Mouse (Mus musculus) ES-E14 (cell line): Measurements from ENCODE around the gene Gnl1. TPM values are rescaled to one million over a fixed set of nuclear protein-coding genes. Genes with fewer than 3 reads are reported as not detected.

ENCODE experiments used
- DNase-seq: peaks from one replicate; pipeline ENCODE4 v3.0.0-alpha.2; 2013; ENCODE audit warnings: low read depth, low spot score
- H3K27ac ChIP-seq: 2 replicates; pipeline ENCODE4 v1.5.1; 2012; ENCODE audit warnings: low read depth, mild to moderate bottlenecking, low read length, moderate library complexity, mixed read lengths; ENCODE audit not compliant: poor library complexity, insufficient read depth, severe bottlenecking
- H3K36me3 ChIP-seq: 2 replicates; pipeline ENCODE4 v1.6.1; 2012; ENCODE audit warnings: mild to moderate bottlenecking, low read length, moderate library complexity, mixed read lengths; ENCODE audit not compliant: control insufficient read depth, poor library complexity, insufficient read depth, severe bottlenecking
- H3K4me1 ChIP-seq, 2 experiments: fragments of 150-350 bp in 1 of 2; sonication (generic) in 1 of 2; 2 replicates each; pipeline ENCODE4 v1.6.1; 2012; ENCODE audit warnings: low read length in 2 of 2, mild to moderate bottlenecking in 1 of 2, mixed read lengths in 1 of 2; ENCODE audit not compliant: control insufficient read depth in 2 of 2, insufficient read depth in 2 of 2, poor library complexity in 1 of 2
- H3K4me3 ChIP-seq, 2 experiments: fragments of 150-350 bp in 1 of 2; sonication (generic) in 1 of 2; 2 replicates each; pipeline ENCODE4 v1.5.1; 2012; ENCODE audit warnings: low read length in 2 of 2, low read depth in 1 of 2, mild to moderate bottlenecking in 1 of 2, mixed read lengths in 1 of 2; ENCODE audit not compliant: insufficient read depth in 1 of 2, poor library complexity in 1 of 2, severe bottlenecking in 1 of 2
- H3K9ac ChIP-seq: 2 replicates; pipeline ENCODE4 v1.6.1; 2012; ENCODE audit warnings: low read depth, mild to moderate bottlenecking, low read length, mixed read lengths; ENCODE audit not compliant: poor library complexity, insufficient read depth, severe bottlenecking
- H3K9me3 ChIP-seq: fragments of 150-350 bp; sonication (generic); 2 replicates; pipeline ENCODE4 v1.6.1; 2012; ENCODE audit warnings: low read depth, mild to moderate bottlenecking, low read length; ENCODE audit not compliant: control insufficient read depth, insufficient read depth
- CHD2 ChIP-seq: IDR thresholded peaks from 2 replicates; pipeline ENCODE4 v1.6.1; 2014; ENCODE audit warnings: mild to moderate bottlenecking, low read depth, low read length, inconsistent platforms
- HCFC1 ChIP-seq: IDR thresholded peaks from 2 replicates; pipeline ENCODE4 v1.6.1; 2012; ENCODE audit warnings: low read length, inconsistent platforms, borderline replicate concordance; ENCODE audit not compliant: insufficient read depth
- MAFK ChIP-seq: IDR thresholded peaks from 2 replicates; pipeline ENCODE4 v1.6.1; 2014; ENCODE audit warnings: mild to moderate bottlenecking, low read depth, low read length, inconsistent platforms; ENCODE audit not compliant: insufficient read depth
- ZC3H11A ChIP-seq: IDR thresholded peaks from 2 replicates; pipeline ENCODE4 v1.6.1; 2012; ENCODE audit warnings: low read depth, mild to moderate bottlenecking, inconsistent platforms, low read length, borderline replicate concordance
- ZNF384 ChIP-seq: IDR thresholded peaks from 2 replicates; pipeline ENCODE4 v1.6.1; 2012; ENCODE audit warnings: low read depth, low read length, inconsistent platforms
- in situ Hi-C, 2 experiments: fragments of 600-800 bp; cut with MboI; formaldehyde crosslinking; loops; one replicate each; pipeline ENCODE4 v1.15.1; 2025; ENCODE audit warnings: low sequenced_read_pairs in 2 of 2, inconsistent platforms in 1 of 2; ENCODE audit not compliant: unreplicated experiment in 2 of 2
- total RNA-seq: library from RNA; depleted of rRNA; stranded (reverse); fragments of 300-350 nt; gene quantifications from 2 replicates; pipeline ENCODE4 v1.2.3, GENCODE M21; 2012

Gene Gnl1
- total RNA-seq, 1 experiment, result 51.6 TPM

DNA sequence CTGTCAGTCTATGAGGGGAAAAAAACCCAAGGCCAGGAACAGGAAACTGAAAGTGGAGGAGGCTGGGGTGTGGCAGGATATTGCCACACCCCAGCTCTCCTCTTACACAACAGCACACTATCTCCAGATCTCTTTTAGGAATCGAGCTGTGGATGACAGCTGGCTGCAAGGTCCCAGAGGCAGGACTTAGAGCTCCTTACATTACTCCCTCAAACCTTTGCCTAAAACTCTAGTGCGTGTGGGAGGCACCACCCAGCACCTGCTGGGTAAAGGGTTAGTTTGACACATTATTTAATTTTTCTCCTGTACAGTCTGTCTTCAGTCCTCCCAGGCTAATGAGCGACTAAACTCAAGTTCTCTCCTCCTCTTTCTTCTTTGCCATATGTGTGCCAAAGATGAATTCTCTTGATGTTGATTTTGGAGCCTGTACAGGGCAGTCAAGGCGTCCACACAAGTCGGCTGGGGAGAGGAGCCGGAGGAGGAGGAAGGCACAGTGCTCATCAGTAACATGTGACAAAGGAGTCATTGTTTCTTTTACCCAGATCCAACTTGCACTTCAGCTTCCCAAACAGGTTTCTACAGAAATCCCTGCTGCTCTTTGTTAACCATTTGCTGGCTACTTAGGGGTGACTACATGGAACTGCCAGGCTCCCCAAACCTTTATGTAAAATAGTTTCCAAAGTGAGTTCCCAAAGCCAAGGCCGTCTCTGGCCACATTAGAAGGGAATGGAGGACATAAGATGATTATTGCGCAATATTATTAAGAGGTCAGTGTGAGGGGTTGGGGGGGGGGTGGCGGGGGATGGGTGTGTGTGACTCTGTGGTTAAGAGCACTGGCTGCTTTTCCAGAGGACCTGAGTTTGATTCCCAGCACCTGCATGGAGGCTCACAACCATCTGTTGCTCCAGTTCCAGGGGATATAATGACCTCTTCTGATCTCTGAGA is 44.3 kb downstream of the Gnl1 start:
- TF ChIP-seq HCFC1 (no peak), ZC3H11A (no peak), ZNF384 (no peak), MAFK (no peak), CHD2 (no peak)
- peaks cover 0 to 19% of the 10 kb centered on the region in 2 experiments; a peak in 2 of 4 replicates for H3K4me1 ChIP-seq
- no peak overlapping the region for H3K9ac ChIP-seq
- no peak overlapping the region for H3K4me3 ChIP-seq
- H3K36me3 ChIP-seq, result peaks cover 10% of the 10 kb centered on the region; the same call in 1 of the 2 replicates
- in situ Hi-C loops, result no loop called here
- DNase-seq, result no peak
- no peaks in the 10 kb centered on the region for H3K9me3 ChIP-seq
- no peak overlapping the region; the same call in 1 of the 2 replicates for H3K27ac ChIP-seq

DNA sequence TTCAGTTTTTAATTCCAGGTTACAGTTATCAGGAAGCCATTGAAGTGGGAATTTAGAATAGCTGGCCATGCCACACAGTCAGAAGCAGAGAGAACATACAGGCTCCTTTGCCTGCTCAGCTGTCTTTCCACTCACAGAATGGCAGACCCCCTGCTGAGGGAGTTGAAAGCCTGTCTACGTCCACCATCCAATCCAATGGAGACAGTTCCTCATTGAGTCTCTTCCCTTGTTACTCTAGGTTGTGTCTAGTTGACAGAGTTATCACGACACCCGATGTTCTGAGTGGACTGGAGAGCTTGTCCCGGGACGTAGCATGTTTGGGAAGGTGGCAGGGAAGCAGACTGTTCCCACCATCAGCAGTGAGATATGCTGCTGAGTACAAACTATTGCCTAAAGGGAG is 45.5 kb downstream of the Gnl1 start:
- Histone ChIP-seq H3K27ac (no peak overlapping the region), H3K4me1 (peaks cover 0 to 20% of the 10 kb centered on the region in 2 experiments; a peak in 2 of 4 replicates), H3K36me3 (peaks cover 10% of the 10 kb centered on the region; the same call in 1 of the 2 replicates), H3K4me3 (no peak overlapping the region), H3K9ac (no peak overlapping the region), H3K9me3 (no peaks in the 10 kb centered on the region)
- in situ Hi-C loops, result no loop called here
- TF ChIP-seq ZNF384, result no peak
- no peak for TF ChIP-seq ZC3H11A
- no peak for TF ChIP-seq HCFC1
- DNase-seq, result no peak

DNA sequence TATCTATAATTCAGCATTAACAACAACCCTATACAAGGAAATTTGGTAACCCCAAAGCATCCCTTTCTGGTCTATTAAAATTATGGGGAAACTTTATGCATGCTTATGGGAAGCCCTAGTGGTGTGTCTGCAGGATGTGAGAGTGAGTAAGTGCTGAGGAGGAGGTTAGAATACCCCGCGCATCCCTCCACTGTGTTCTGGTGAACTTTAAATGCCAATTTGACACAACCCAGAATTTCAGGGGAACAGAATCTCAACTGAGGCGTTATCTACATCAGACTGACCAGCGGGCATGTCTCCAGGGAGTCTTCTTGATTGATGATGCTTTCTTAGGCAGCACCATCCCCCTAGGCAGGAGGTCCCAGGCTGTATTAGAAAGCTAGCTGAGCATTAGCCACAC is 46.2 kb downstream of the Gnl1 start:
- peaks cover 10% of the 10 kb centered on the region; the same call in 1 of the 2 replicates for H3K36me3 ChIP-seq
- H3K4me1 ChIP-seq, result peaks cover 0 to 24% of the 10 kb centered on the region in 2 experiments; a peak in 2 of 4 replicates
- no peaks in the 10 kb centered on the region for H3K9me3 ChIP-seq
- DNase-seq, result no peak
- no peak overlapping the region for H3K27ac ChIP-seq
- no peak overlapping the region for H3K9ac ChIP-seq
- TF ChIP-seq MAFK (no peak), ZC3H11A (no peak), CHD2 (no peak), ZNF384 (no peak), HCFC1 (no peak)
- H3K4me3 ChIP-seq, result no peak overlapping the region
- in situ Hi-C loops, result no loop called here

DNA sequence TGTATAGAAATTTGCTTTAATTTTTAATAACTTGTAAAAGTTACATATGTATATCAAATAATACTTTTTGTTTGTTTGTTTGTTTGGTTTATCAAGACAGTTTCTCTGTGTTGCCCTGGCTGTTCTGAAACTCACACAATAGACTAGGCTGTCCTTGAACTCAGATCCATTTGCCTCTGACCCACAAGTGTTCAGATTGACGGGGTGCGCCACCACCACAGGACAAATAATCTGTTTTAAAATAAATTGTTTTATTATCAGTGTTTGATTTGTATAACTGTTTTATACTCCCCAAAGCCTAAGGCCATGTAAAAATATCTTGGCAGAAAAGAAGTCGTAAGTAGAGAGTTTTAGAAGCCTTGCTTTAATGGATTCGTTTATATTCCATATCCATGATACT is 48.0 kb downstream of the Gnl1 start:
- no peak for DNase-seq
- in situ Hi-C loops, result no loop called here

More for the DNA sequence above, 48.0 kb downstream of the Gnl1 start:
- Histone ChIP-seq H3K4me3 (no peak overlapping the region), H3K9ac (no peak overlapping the region), H3K9me3 (no peaks in the 10 kb centered on the region), H3K36me3 (peaks cover 7% of the 10 kb centered on the region; the same call in 1 of the 2 replicates), H3K27ac (no peak overlapping the region), H3K4me1 (peaks cover 0 to 19% of the 10 kb centered on the region in 2 experiments; a peak in 2 of 4 replicates)
- TF ChIP-seq ZNF384, result no peak
- TF ChIP-seq CHD2, result no peak
- TF ChIP-seq HCFC1, result no peak
- TF ChIP-seq MAFK, result no peak
- TF ChIP-seq ZC3H11A, result no peak
